Mouse (Mus musculus) ES-E14 (cell line): ENCODE data around the gene Gm49486.

Experiments
- CHD2 ChIP-seq: IDR thresholded peaks from 2 replicates; pipeline ENCODE4 v1.6.1; 2014; ENCODE audit warnings: mild to moderate bottlenecking, low read depth, low read length, inconsistent platforms
- ZNF384 ChIP-seq: IDR thresholded peaks from 2 replicates; pipeline ENCODE4 v1.6.1; 2012; ENCODE audit warnings: low read depth, low read length, inconsistent platforms

- TF ChIP-seq ZNF384 (no peak), CHD2 (no peak)
Measured at GRCm38 (mm10) chr15:79282434-79282833, 53.2 kb downstream of the Gm49486 start.
